Mouse (Mus musculus) liver, postnatal 0 days (tissue): ENCODE measurements at regions not wholly inside any gene's neighbourhood (a gene's known extent, or its start where the extent isn't known, plus 50 kb on each side); places are given as distances from the start of the nearest gene placed in this dataset.

Experiments used
- ATAC-seq: fragments of 200-750 bp; cut with Nextera tagmentation; 2 replicates; pipeline ENCODE4 v1.8.0; 2017; ENCODE audit warnings: mild to moderate bottlenecking, moderate library complexity
- DNase-seq: peaks from one replicate; pipeline ENCODE4 v3.0.0-alpha.2; 2016
- H3K27ac ChIP-seq: fragments of 300-500 bp; sonication (generic); 2 replicates; pipeline ENCODE4 v1.5.1; 2014; ENCODE audit warnings: antibody characterized with exemption, moderate library complexity, mild to moderate bottlenecking, low read depth
- H3K27me3 ChIP-seq: fragments of 300-500 bp; sonication (generic); 2 replicates; pipeline ENCODE4 v1.6.1; 2014; ENCODE audit warnings: low read length, control low read depth, mixed read lengths; ENCODE audit not compliant: insufficient read depth
- H3K36me3 ChIP-seq: fragments of 300-500 bp; sonication (generic); replicated peaks from 2 replicates; pipeline ENCODE4 v1.6.1; 2014; ENCODE audit warnings: mild to moderate bottlenecking, control low read depth, low read length, moderate library complexity, mixed read lengths; ENCODE audit not compliant: insufficient read depth
- H3K4me1 ChIP-seq: fragments of 300-500 bp; sonication (generic); 2 replicates; pipeline ENCODE4 v1.6.1; 2014; ENCODE audit warnings: antibody characterized with exemption, mild to moderate bottlenecking, control low read depth; ENCODE audit not compliant: insufficient read depth
- H3K4me2 ChIP-seq: fragments of 300-500 bp; sonication (generic); 2 replicates; pipeline ENCODE4 v1.6.1; 2014; ENCODE audit warnings: low read depth, mild to moderate bottlenecking, low read length, moderate library complexity, mixed read lengths
- H3K4me3 ChIP-seq: fragments of 300-500 bp; sonication (generic); 2 replicates; pipeline ENCODE4 v1.5.1; 2014; ENCODE audit warnings: low read depth, low read length
- H3K9ac ChIP-seq: fragments of 300-500 bp; sonication (generic); replicated peaks from 2 replicates; pipeline ENCODE4 v1.6.1; 2014; ENCODE audit warnings: mild to moderate bottlenecking, moderate library complexity
- H3K9me3 ChIP-seq: fragments of 300-500 bp; sonication (generic); 2 replicates; pipeline ENCODE4 v1.6.1; 2016; ENCODE audit warnings: mild to moderate bottlenecking, control low read depth, low read length, mixed read lengths
- CTCF ChIP-seq: sonication (generic); IDR thresholded peaks from 2 replicates; pipeline ENCODE4 v1.5.1; 2016; ENCODE audit warnings: antibody characterized with exemption, low read depth
- EP300 ChIP-seq: IDR thresholded peaks from 2 replicates; pipeline ENCODE4 v1.6.1; 2016; ENCODE audit warnings: antibody characterized with exemption, low read depth, mild to moderate bottlenecking
- WGBS: fragments of 180-500 bp; shearing (Covaris S2); extraction: QIAGEN DNeasy Blood & Tissue Kit; methylation state at CpG from one replicate; pipeline ENCODE4 v1.1.7; 2014; ENCODE audit not compliant: insufficient replicate concordance; 5-methylcytosine and 5-hydroxymethylcytosine counted together

- no peak for TF ChIP-seq CTCF
- no peak for TF ChIP-seq EP300
- DNase-seq (no peak), ATAC-seq (no peak)
- H3K9ac ChIP-seq = no peak overlapping the region
- H3K4me2 ChIP-seq = no peak overlapping the region
- peaks cover 14% of the 10 kb centered on the region for H3K4me1 ChIP-seq
- H3K4me3 ChIP-seq = no peak overlapping the region
- WGBS = 52% methylated on average over 18 of the region's 18 CpGs
- H3K27me3 ChIP-seq = no peaks in the 10 kb centered on the region
- no peaks in the 10 kb centered on the region for H3K36me3 ChIP-seq
- no peak overlapping the region for H3K27ac ChIP-seq
- H3K9me3 ChIP-seq = no peaks in the 10 kb centered on the region
Measured at GRCm38 (mm10) chr12:25268871-25269850, 172.2 kb upstream of the Id2 start.

GRCm38 (mm10) chr12:25268323-25268722, 171.4 kb upstream of the Id2 start:
- Histone ChIP-seq H3K36me3 (no peaks in the 10 kb centered on the region), H3K9ac (no peak overlapping the region), H3K4me2 (no peak overlapping the region), H3K9me3 (no peaks in the 10 kb centered on the region), H3K4me1 (peaks cover 14% of the 10 kb centered on the region), H3K4me3 (no peak overlapping the region), H3K27me3 (no peaks in the 10 kb centered on the region), H3K27ac (no peak overlapping the region)
- ATAC-seq (no peak), DNase-seq (no peak)
- TF ChIP-seq EP300 (no peak), CTCF (no peak)
- WGBS = 30% methylated on average over 7 of the region's 7 CpGs

- Histone ChIP-seq H3K27me3 (no peaks in the 10 kb centered on the region), H3K9me3 (no peaks in the 10 kb centered on the region), H3K9ac (no peak overlapping the region), H3K4me1 (peaks cover 12% of the 10 kb centered on the region), H3K36me3 (no peaks in the 10 kb centered on the region), H3K4me2 (no peak overlapping the region), H3K27ac (no peak overlapping the region), H3K4me3 (no peak overlapping the region)
- 57% methylated on average over 13 of the region's 13 CpGs for WGBS
- no peak for DNase-seq
- no peak for ATAC-seq
- TF ChIP-seq EP300 (no peak), CTCF (no peak)
Measured at GRCm38 (mm10) chr12:25267572-25268115, 170.7 kb upstream of the Id2 start.

- no peak for TF ChIP-seq EP300
- TF ChIP-seq CTCF = no peak
- Histone ChIP-seq H3K27me3 (no peaks in the 10 kb centered on the region), H3K36me3 (no peaks in the 10 kb centered on the region), H3K9ac (no peak overlapping the region), H3K4me2 (no peak overlapping the region), H3K9me3 (no peaks in the 10 kb centered on the region), H3K27ac (no peak overlapping the region), H3K4me3 (no peak overlapping the region), H3K4me1 (peaks cover 12% of the 10 kb centered on the region)
- 66% methylated on average over 17 of the region's 17 CpGs for WGBS
- DNase-seq = no peak
- no peak for ATAC-seq
Measured at GRCm38 (mm10) chr12:25266701-25267571, 170.0 kb upstream of the Id2 start.

GRCm38 (mm10) chr12:25265560-25266525, 168.9 kb upstream of the Id2 start:
- Histone ChIP-seq H3K9ac (no peak overlapping the region), H3K4me1 (peaks cover 12% of the 10 kb centered on the region), H3K4me3 (no peak overlapping the region), H3K4me2 (no peak overlapping the region), H3K9me3 (no peaks in the 10 kb centered on the region), H3K27ac (no peak overlapping the region), H3K36me3 (no peaks in the 10 kb centered on the region), H3K27me3 (no peaks in the 10 kb centered on the region)
- DNase-seq (no peak), ATAC-seq (no peak)
- 66% methylated on average over 11 of the region's 11 CpGs for WGBS
- no peak for TF ChIP-seq EP300
- TF ChIP-seq CTCF = no peak
